Mouse (Mus musculus) intestine, embryonic 14.5 days (tissue): ENCODE measurements at regions not wholly inside any gene's neighbourhood (a gene's known extent, or its start where the extent isn't known, plus 50 kb on each side); places are given as distances from the start of the nearest gene placed in this dataset.

Source experiments
- ATAC-seq: fragments of 200-750 bp; cut with Nextera tagmentation; replicated peaks from 2 replicates; pipeline ENCODE4 v1.8.0; 2017; ENCODE audit warnings: low read depth, moderate number of reproducible peaks, moderate TSS enrichment, moderate library complexity; ENCODE audit not compliant: low FRiP score, low TSS enrichment
- DNase-seq: peaks from one replicate; pipeline ENCODE4 v3.0.0-alpha.2; 2018; ENCODE audit warnings: low spot score
- H3K27ac ChIP-seq: fragments of 300-500 bp; sonication (generic); 2 replicates; pipeline ENCODE4 v1.5.1; 2014; ENCODE audit warnings: low read depth, mild to moderate bottlenecking, control low read depth
- H3K27me3 ChIP-seq: fragments of 300-500 bp; sonication (generic); replicated peaks from 2 replicates; pipeline ENCODE4 v1.6.1; 2014; ENCODE audit warnings: low read length, control low read depth; ENCODE audit not compliant: control insufficient read depth, insufficient read depth
- H3K36me3 ChIP-seq: fragments of 300-500 bp; sonication (generic); 2 replicates; pipeline ENCODE4 v1.6.1; 2014; ENCODE audit warnings: low read length, control low read depth; ENCODE audit not compliant: control insufficient read depth, insufficient read depth
- H3K4me1 ChIP-seq: fragments of 300-500 bp; sonication (generic); replicated peaks from 2 replicates; pipeline ENCODE4 v1.6.1; 2014; ENCODE audit warnings: low read length, control low read depth, mixed read lengths; ENCODE audit not compliant: control insufficient read depth, insufficient read depth
- H3K4me2 ChIP-seq: fragments of 300-500 bp; sonication (generic); 2 replicates; pipeline ENCODE4 v1.6.1; 2014; ENCODE audit warnings: low read length
- H3K4me3 ChIP-seq: fragments of 300-500 bp; sonication (generic); 2 replicates; pipeline ENCODE4 v1.5.1; 2014; ENCODE audit warnings: low read depth, low read length, control low read depth, mixed read lengths
- H3K9ac ChIP-seq: fragments of 300-500 bp; sonication (generic); 2 replicates; pipeline ENCODE4 v1.6.1; 2014; ENCODE audit warnings: mild to moderate bottlenecking, low read length
- H3K9me3 ChIP-seq: fragments of 300-500 bp; sonication (generic); 2 replicates; pipeline ENCODE4 v1.6.1; 2016; ENCODE audit warnings: low read length, control low read depth; ENCODE audit not compliant: control insufficient read depth
- WGBS: fragments of 180-500 bp; shearing (Covaris S2); extraction: QIAGEN DNeasy Blood & Tissue Kit; methylation state at CpG from one replicate; pipeline ENCODE4 v1.1.7; 2014; 5-methylcytosine and 5-hydroxymethylcytosine counted together

DNA sequence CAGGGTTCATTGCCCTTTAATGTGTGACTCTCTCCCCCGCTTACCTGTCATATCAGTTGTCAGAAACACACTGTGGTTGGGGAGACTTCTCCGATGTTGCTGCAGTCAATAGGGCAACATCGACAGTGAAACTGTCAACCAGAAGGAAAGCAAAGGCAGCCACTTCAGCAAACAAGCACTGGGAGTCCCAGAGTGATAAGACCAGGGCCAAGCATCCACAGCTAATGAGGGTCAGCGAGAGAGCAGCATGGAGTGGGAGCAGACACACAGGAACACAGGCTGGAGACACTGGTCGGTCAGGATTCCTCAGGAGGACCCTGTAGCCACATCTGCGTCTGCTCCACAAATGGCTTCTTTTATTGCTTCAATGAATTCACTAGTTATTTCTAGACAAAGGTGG is 847.5 kb downstream of the Sorcs1 start:
- no peak for ATAC-seq
- WGBS = 25% methylated on average over 6 of the region's 6 CpGs
- no peaks in the 10 kb centered on the region for H3K27me3 ChIP-seq

DNA sequence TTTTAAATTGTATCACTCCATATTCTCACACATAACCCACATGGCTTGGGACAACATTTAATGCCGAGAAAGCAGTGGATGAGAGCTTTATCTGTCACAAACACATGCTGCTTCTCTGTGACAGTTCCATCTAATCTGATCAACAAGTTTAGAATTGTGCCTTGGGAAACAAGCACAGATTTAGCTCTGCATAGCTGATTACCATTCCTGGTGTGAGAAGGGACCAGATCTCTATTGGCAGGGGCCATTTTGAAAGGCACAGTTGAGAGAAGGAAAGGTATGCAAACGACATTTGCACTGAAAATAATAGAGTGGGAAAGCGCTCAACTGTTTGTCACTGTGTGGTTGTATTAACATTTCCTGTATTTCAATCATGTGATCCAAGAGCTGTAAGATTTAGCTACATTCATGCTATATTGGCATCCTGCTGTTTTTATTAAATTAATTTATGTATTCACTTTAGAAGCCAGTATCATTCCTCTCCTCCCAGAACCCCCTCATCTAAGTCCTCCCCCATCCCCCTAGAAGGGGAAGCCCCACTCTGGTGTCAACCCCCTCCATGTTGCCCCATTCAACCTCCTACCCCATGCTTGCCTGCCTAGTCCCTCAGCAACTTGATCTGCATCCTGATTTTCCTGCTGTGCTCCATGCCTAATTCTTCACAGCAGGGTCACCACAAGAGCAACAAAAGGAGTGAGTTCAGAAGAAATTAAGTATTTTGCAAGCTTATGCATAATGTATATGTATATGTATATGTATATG is 872.6 kb downstream of the Sorcs1 start:
- no peak for DNase-seq
- Histone ChIP-seq H3K36me3 (no peaks in the 10 kb centered on the region), H3K9me3 (no peaks in the 10 kb centered on the region), H3K9ac (no peak overlapping the region), H3K4me3 (no peak overlapping the region), H3K4me1 (no peaks in the 10 kb centered on the region), H3K27ac (no peak overlapping the region), H3K4me2 (no peak overlapping the region), H3K27me3 (no peaks in the 10 kb centered on the region)
- WGBS = 67% methylated on average over 3 of the region's 3 CpGs
- no peak for ATAC-seq

More for the DNA sequence above, 847.5 kb downstream of the Sorcs1 start:
- Histone ChIP-seq H3K9me3 (no peaks in the 10 kb centered on the region), H3K4me2 (no peak overlapping the region), H3K9ac (no peak overlapping the region), H3K4me3 (no peak overlapping the region), H3K36me3 (no peaks in the 10 kb centered on the region), H3K4me1 (no peaks in the 10 kb centered on the region), H3K27ac (no peak overlapping the region)
- peak; percentile 54 for DNase-seq
